Mouse (Mus musculus) B cell, adult 62 days (primary cell): Measurements from ENCODE around the gene Mctp1. TPM values are rescaled to one million over a fixed set of nuclear protein-coding genes. Genes with fewer than 3 reads are reported as not detected.

ENCODE experiments used
- total RNA-seq: library from RNA; stranded (reverse); gene quantifications from 4 replicates; pipeline ENCODE4 v1.2.4, GENCODE M21; 2023

Mctp1 gene
- 0.88 to 1.3 TPM (median 1.2 TPM) in 4 replicates for total RNA-seq

GRCm38 (mm10) chr13:76383972-76384663, at the start of gene Mctp1:
Gene Mctp1, plus strand, starts transcription at chr13:76384535.

Other genes starting within 250 kb of the Mctp1 start
- gene Fam81b, start 79.5 kb upstream of the Mctp1 start, total RNA-seq: not detected in 4 replicates